Mouse (Mus musculus): ENCODE data around the gene Mier2. TPM values are rescaled to one million over a fixed set of nuclear protein-coding genes. Genes with fewer than 3 reads are reported as not detected.

Mier2 gene
- polyA plus RNA-seq, 1 experiment: 8.5 TPM

GRCm38 (mm10) chr10:79525456-79526325 lies 29.3 kb downstream of the Mier2 start:
- Histone ChIP-seq H3K4me3 (ENCODE audit: insufficient read depth, low read depth, low read length) (no peak overlapping the region), H3K4me1 (ENCODE audit: control insufficient read depth, insufficient read depth, insufficient read length, low read length) (no peaks in the 10 kb centered on the region), H3K27ac (replicated peaks; ENCODE audit: low read depth, low read length) (no peak overlapping the region)

- H3K27ac ChIP-seq (replicated peaks; ENCODE audit: low read depth, low read length): no peak overlapping the region
- no peak overlapping the region for H3K4me3 ChIP-seq (ENCODE audit: insufficient read depth, low read depth, low read length)
- no peaks in the 10 kb centered on the region for H3K4me1 ChIP-seq (ENCODE audit: control insufficient read depth, insufficient read depth, insufficient read length, low read length)
These were observed 30.6 kb downstream of the Mier2 start for GRCm38 (mm10) chr10:79524433-79524832.

GRCm38 (mm10) chr10:79506709-79507108 lies 48.3 kb downstream of the Mier2 start:
- Histone ChIP-seq H3K27ac (replicated peaks; ENCODE audit: low read depth, low read length) (no peak overlapping the region), H3K4me1 (ENCODE audit: control insufficient read depth, insufficient read depth, insufficient read length, low read length) (no peaks in the 10 kb centered on the region), H3K4me3 (ENCODE audit: insufficient read depth, low read depth, low read length) (no peak overlapping the region)

GRCm38 (mm10) chr10:79502830-79503644 lies 52.0 kb downstream of the Mier2 start:
- no peak overlapping the region for H3K27ac ChIP-seq (replicated peaks; ENCODE audit: low read depth, low read length)
- no peaks in the 10 kb centered on the region for H3K4me1 ChIP-seq (ENCODE audit: control insufficient read depth, insufficient read depth, insufficient read length, low read length)
- no peak overlapping the region for H3K4me3 ChIP-seq (ENCODE audit: insufficient read depth, low read depth, low read length)

GRCm38 (mm10) chr10:79496701-79497288 lies 58.2 kb downstream of the Mier2 start:
- no peak overlapping the region for H3K27ac ChIP-seq (replicated peaks; ENCODE audit: low read depth, low read length)

GRCm38 (mm10) chr10:79495886-79496285 lies 59.1 kb downstream of the Mier2 start:
- Histone ChIP-seq H3K27ac (replicated peaks; ENCODE audit: low read depth, low read length) (no peak overlapping the region), H3K4me3 (ENCODE audit: insufficient read depth, low read depth, low read length) (no peak overlapping the region), H3K4me1 (ENCODE audit: control insufficient read depth, insufficient read depth, insufficient read length, low read length) (no peaks in the 10 kb centered on the region)

More at GRCm38 (mm10) chr10:79496701-79497288, 58.2 kb downstream of the Mier2 start:
- no peaks in the 10 kb centered on the region for H3K4me1 ChIP-seq (ENCODE audit: control insufficient read depth, insufficient read depth, insufficient read length, low read length)
- H3K4me3 ChIP-seq (ENCODE audit: insufficient read depth, low read depth, low read length): no peak overlapping the region

Other genes with a start within 250 kb of the Mier2 start
- not detected in 2 replicates for gene Vmn2r82, start 198.7 kb downstream of the Mier2 start, polyA plus RNA-seq (2012; ENCODE audit: insufficient read depth, insufficient read length, missing spikeins)
- not detected in 2 replicates for gene Vmn2r83, start 86.5 kb downstream of the Mier2 start, polyA plus RNA-seq (2012; ENCODE audit: insufficient read depth, insufficient read length, missing spikeins)
- gene Plpp2, start 21.4 kb downstream of the Mier2 start, polyA plus RNA-seq (2012; ENCODE audit: insufficient read depth, insufficient read length, missing spikeins): 3.9 and 4.3 TPM in 2 replicates
- not detected in 2 replicates for gene Theg, start 32.1 kb upstream of the Mier2 start, polyA plus RNA-seq (2012; ENCODE audit: insufficient read depth, insufficient read length, missing spikeins)
- 0.48 TPM in 1 of 2 replicates, not detected in the other for gene C2cd4c, start 58.8 kb upstream of the Mier2 start, polyA plus RNA-seq (2012; ENCODE audit: insufficient read depth, insufficient read length, missing spikeins)
- 0.92 and 1.7 TPM in 2 replicates for gene Shc2, start 82.7 kb upstream of the Mier2 start, polyA plus RNA-seq (2012; ENCODE audit: insufficient read depth, insufficient read length, missing spikeins)
- 1.2 TPM in 1 of 2 replicates, not detected in the other for gene Odf3l2, start 90.5 kb upstream of the Mier2 start, polyA plus RNA-seq (2012; ENCODE audit: insufficient read depth, insufficient read length, missing spikeins)
- not detected in 2 replicates for gene Madcam1, start 109.4 kb upstream of the Mier2 start, polyA plus RNA-seq (2012; ENCODE audit: insufficient read depth, insufficient read length, missing spikeins)
- 17.0 and 17.6 TPM in 2 replicates for gene Tpgs1, start 114.2 kb upstream of the Mier2 start, polyA plus RNA-seq (2012; ENCODE audit: insufficient read depth, insufficient read length, missing spikeins)
- gene Cdc34, start 127.0 kb upstream of the Mier2 start, polyA plus RNA-seq (2012; ENCODE audit: insufficient read depth, insufficient read length, missing spikeins): 181 and 274 TPM in 2 replicates
- not detected in 2 replicates for gene Gzmm, start 133.8 kb upstream of the Mier2 start, polyA plus RNA-seq (2012; ENCODE audit: insufficient read depth, insufficient read length, missing spikeins)
- gene Bsg, start 149.3 kb upstream of the Mier2 start, polyA plus RNA-seq (2012; ENCODE audit: insufficient read depth, insufficient read length, missing spikeins): 495 and 669 TPM in 2 replicates
- 0.52 TPM in 1 of 2 replicates, not detected in the other for gene Hcn2, start 161.4 kb upstream of the Mier2 start, polyA plus RNA-seq (2012; ENCODE audit: insufficient read depth, insufficient read length, missing spikeins)
- 20.1 and 32.1 TPM in 2 replicates for gene Polrmt, start 191.4 kb upstream of the Mier2 start, polyA plus RNA-seq (2012; ENCODE audit: insufficient read depth, insufficient read length, missing spikeins)
- gene Fgf22, start 199.9 kb upstream of the Mier2 start, polyA plus RNA-seq (2012; ENCODE audit: insufficient read depth, insufficient read length, missing spikeins): not detected in 2 replicates
- 23.3 and 27.2 TPM in 2 replicates for gene Rnf126, start 211.8 kb upstream of the Mier2 start, polyA plus RNA-seq (2012; ENCODE audit: insufficient read depth, insufficient read length, missing spikeins)
- gene Fstl3, start 222.1 kb upstream of the Mier2 start, polyA plus RNA-seq (2012; ENCODE audit: insufficient read depth, insufficient read length, missing spikeins): 0.96 and 1.3 TPM in 2 replicates
- gene Prss57, start 235.8 kb upstream of the Mier2 start, polyA plus RNA-seq (2012; ENCODE audit: insufficient read depth, insufficient read length, missing spikeins): not detected in 2 replicates
- gene Palm, start 238.4 kb upstream of the Mier2 start, polyA plus RNA-seq (2012; ENCODE audit: insufficient read depth, insufficient read length, missing spikeins): 12.4 and 18.7 TPM in 2 replicates